Mouse (Mus musculus) testis, adult 2 months (tissue): ENCODE data around the gene Ccdc13.

Experiments used
- CTCF ChIP-seq: fragments of 200-500 bp; IDR thresholded peaks from 2 replicates; pipeline ENCODE4 v1.5.1; 2012; ENCODE audit warnings: low read depth, mild to moderate bottlenecking, inconsistent platforms, low read length, moderate library complexity; ENCODE audit not compliant: control insufficient read depth, insufficient read depth, insufficient replicate concordance
- POLR2A ChIP-seq: fragments of 200-500 bp; IDR thresholded peaks from 2 replicates; pipeline ENCODE4 v1.6.1; 2012; ENCODE audit warnings: low read depth, mild to moderate bottlenecking, inconsistent platforms, low read length, moderate library complexity; ENCODE audit not compliant: control insufficient read depth

DNA sequence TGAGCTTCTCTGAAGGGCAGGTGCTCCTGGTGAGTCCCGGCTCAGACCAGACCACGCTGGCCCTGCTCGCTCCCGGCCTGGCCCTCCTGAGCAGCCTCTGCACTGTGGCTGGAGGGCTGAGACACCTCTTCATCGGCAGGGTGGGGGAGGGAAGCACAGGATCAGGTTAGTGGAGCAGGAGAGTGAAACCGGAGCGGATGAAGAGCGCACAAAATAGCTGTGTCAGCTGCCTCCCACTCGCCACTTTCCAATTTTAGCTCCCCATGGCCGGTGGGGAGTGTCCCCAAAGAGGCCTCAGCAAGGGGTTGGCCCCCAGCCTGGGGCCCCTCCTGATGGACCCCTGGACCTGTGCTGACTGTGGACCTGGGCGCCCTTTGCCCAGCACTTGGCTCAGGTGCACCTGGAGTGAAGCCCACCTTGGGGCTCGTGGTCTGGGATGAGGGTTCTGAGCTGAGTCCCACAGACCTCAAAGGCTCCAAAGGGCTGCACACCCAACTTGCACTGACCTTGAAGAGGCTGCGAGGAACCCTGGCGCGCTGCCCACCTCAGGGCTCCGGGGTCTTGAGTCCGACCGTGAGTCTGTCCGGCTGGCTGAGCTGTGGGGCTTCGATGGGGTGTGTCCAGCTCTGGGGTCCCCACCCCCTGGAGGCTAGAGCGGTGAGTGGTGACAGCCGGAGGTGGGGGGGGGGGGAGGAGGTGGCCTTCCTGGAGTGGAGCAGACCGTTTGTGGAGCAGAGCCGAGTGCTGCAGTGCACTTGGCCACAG lies 47.3 kb downstream of the Ccdc13 start, which contains the start of gene Hhatl:
- TF ChIP-seq CTCF (no peak), POLR2A (no peak)
